In the genomic region with DNA sequence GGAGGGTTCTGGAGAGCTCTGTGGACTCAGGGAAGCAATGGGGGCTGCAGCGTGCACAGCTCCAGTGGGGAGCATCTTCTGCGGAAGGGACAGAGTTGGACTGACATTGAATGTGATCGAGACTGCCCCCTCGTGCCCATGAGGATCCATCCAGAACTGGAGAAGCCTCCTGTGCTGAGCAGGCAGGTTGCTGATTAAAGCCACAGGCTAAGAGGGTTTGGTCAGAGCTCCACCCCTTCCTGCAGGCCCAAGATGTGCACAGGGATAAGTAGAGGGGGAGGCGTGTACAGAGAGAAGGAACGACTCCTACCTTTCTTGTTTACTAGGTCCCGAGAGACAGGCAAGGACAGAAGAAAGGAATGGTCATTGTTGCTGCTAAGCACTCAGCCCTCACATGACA, we compare ENCODE assay signal across 16 mouse cellular contexts. TPM values are rescaled to one million over a fixed set of nuclear protein-coding genes. Genes with fewer than 3 reads are reported as not detected.
DNase-seq lines count a peak whose midpoint lies in the region; ATAC-seq and TF ChIP-seq lines count a peak whose summit lies in the region.
"Had no signal": no experiment of that assay in that cellular context is flagged by ENCODE, and none has a peak within 500 bp of the region (broad histone marks: within the 10 kb centered on the region; RNA-seq: fewer than 3 reads in every experiment).

No protein-coding gene starts in this region.

- ATAC-seq in liver, postnatal 0 days: no peak
- ATAC-seq in megakaryocyte-erythroid progenitor cell, adult 5-6 weeks (replicated peaks; ENCODE audit: low FRiP score, low TSS enrichment, poor library complexity, severe bottlenecking): peak; percentile 69
- ATAC-seq in forebrain, postnatal 0 days: no peak
- ATAC-seq: intestine, embryonic 15.5 days had no signal

- peaks cover 3% of the 10 kb centered on the region; the same call in 1 of the 2 replicates for H3K4me1 ChIP-seq in liver, postnatal 0 days (ENCODE audit: insufficient read depth)
- H3K4me1 ChIP-seq in MEL (ENCODE audit: control insufficient read depth in 1 of 2, insufficient read depth in 2 of 2, low read length in 2 of 2): peaks cover 0 to 4% of the 10 kb centered on the region in 2 experiments; a peak in 1 of 4 replicates
- no peaks in the 10 kb centered on the region for H3K4me1 ChIP-seq in forebrain, postnatal 0 days (ENCODE audit: insufficient read depth)
- H3K4me1 ChIP-seq: embryonic facial prominence, embryonic 12.5 days; intestine, embryonic 15.5 days; limb, embryonic 13.5 days had no signal

- H3K79me2 ChIP-seq in MEL (ENCODE audit: control insufficient read depth, insufficient read depth, low read length, poor library complexity): no peaks in the 10 kb centered on the region

- no peak overlapping the region for H3K4me3 ChIP-seq in liver, postnatal 0 days (ENCODE audit: low read depth, low read length)
- H3K4me3 ChIP-seq in MEL (ENCODE audit: control insufficient read depth in 1 of 2, insufficient read depth in 1 of 2, low read depth in 2 of 2, low read length in 2 of 2): no peak overlapping the region
- H3K4me3 ChIP-seq in forebrain, postnatal 0 days (ENCODE audit: low read depth, low read length): no peak overlapping the region
- H3K4me3 ChIP-seq: embryonic facial prominence, embryonic 12.5 days; intestine, embryonic 15.5 days; limb, embryonic 13.5 days; myocyte had no signal

- no peak for TF ChIP-seq CTCF in liver, postnatal 0 days (IDR thresholded peaks at IDR 0.05; ENCODE audit: low read depth)
- TF ChIP-seq CTCF in MEL (IDR thresholded peaks at IDR 0.05 in 2 of 3, conservative IDR thresholded peaks at IDR 0.05 in 1 of 3; ENCODE audit: control insufficient read depth in 1 of 3, insufficient read depth in 1 of 3, low read depth in 2 of 3, low read length in 3 of 3, poor library complexity in 1 of 3, severe bottlenecking in 1 of 3): peak in 2 of 3 experiments; percentile 37 to 57; a peak in 3 of 6 replicates
- TF ChIP-seq CTCF in forebrain, postnatal 0 days (IDR thresholded peaks at IDR 0.05; ENCODE audit: low read depth): no peak

- H3K9me3 ChIP-seq in liver, postnatal 0 days (ENCODE audit: low read length): no peaks in the 10 kb centered on the region
- no peaks in the 10 kb centered on the region for H3K9me3 ChIP-seq in MEL (replicated peaks; ENCODE audit: insufficient read depth, low read length)
- H3K9me3 ChIP-seq in forebrain, postnatal 0 days (ENCODE audit: low read length): no peaks in the 10 kb centered on the region
- H3K9me3 ChIP-seq: embryonic facial prominence, embryonic 12.5 days; intestine, embryonic 15.5 days; limb, embryonic 13.5 days had no signal

- 56% methylated on average over 7 of the region's 7 CpGs for WGBS in liver, postnatal 0 days (ENCODE audit: insufficient replicate concordance)
- 82% methylated on average over 7 of the region's 7 CpGs for WGBS in forebrain, postnatal 0 days

- H3K36me3 ChIP-seq in liver, postnatal 0 days (replicated peaks; ENCODE audit: insufficient read depth, low read length): peaks cover 15% of the 10 kb centered on the region
- no peaks in the 10 kb centered on the region for H3K36me3 ChIP-seq in MEL (ENCODE audit: control insufficient read depth in 1 of 2, insufficient read depth in 2 of 2, low read length in 2 of 2)
- peaks cover 92% of the 10 kb centered on the region for H3K36me3 ChIP-seq in forebrain, postnatal 0 days (ENCODE audit: insufficient read depth)

- H3K4me2 ChIP-seq in liver, postnatal 0 days (ENCODE audit: low read depth, low read length): no peak overlapping the region
- H3K4me2 ChIP-seq in forebrain, postnatal 0 days (ENCODE audit: low read depth): no peak overlapping the region
- H3K4me2 ChIP-seq: embryonic facial prominence, embryonic 12.5 days; intestine, embryonic 15.5 days; limb, embryonic 13.5 days; midbrain, embryonic 11.5 days had no signal

- DNase-seq in liver: peak; percentile 37
- no peak for DNase-seq in liver, postnatal 0 days
- peak; percentile 62 for DNase-seq in MEL (ENCODE audit: low read depth, low spot score)
- DNase-seq in kidney, postnatal 10 days: peak; percentile 59
- DNase-seq in forebrain, postnatal 0 days: no peak
- DNase-seq in left cerebral cortex, adult 11 months (ENCODE audit: low spot score): no peak
- DNase-seq: adrenal gland, postnatal 14 days; cerebellum, postnatal 10 days; lung, postnatal 10 days; thymus, postnatal 14 days had no signal

- no peak overlapping the region for H3K27ac ChIP-seq in liver, postnatal 0 days (ENCODE audit: low read depth)
- H3K27ac ChIP-seq in MEL (ENCODE audit: control insufficient read depth, low read depth, low read length): no peak overlapping the region
- H3K27ac ChIP-seq in forebrain, postnatal 0 days (ENCODE audit: low read depth, low read length): no peak overlapping the region
- H3K27ac ChIP-seq: embryonic facial prominence, embryonic 12.5 days; intestine, embryonic 15.5 days; limb, embryonic 13.5 days had no signal

- H3K9ac ChIP-seq in liver, postnatal 0 days (replicated peaks): no peak overlapping the region
- no peak overlapping the region for H3K9ac ChIP-seq in MEL (ENCODE audit: control insufficient read depth, low read depth, low read length, poor library complexity, severe bottlenecking)
- no peak overlapping the region for H3K9ac ChIP-seq in forebrain, postnatal 0 days
- H3K9ac ChIP-seq: embryonic facial prominence, embryonic 12.5 days; intestine, embryonic 15.5 days; limb, embryonic 13.5 days had no signal

- TF ChIP-seq EP300 in liver, postnatal 0 days (IDR thresholded peaks at IDR 0.05; ENCODE audit: low read depth): no peak
- no peak for TF ChIP-seq EP300 in MEL (IDR thresholded peaks at IDR 0.05; ENCODE audit: low read depth in 1 of 2, low read length in 2 of 2)

- H3K27me3 ChIP-seq in liver, postnatal 0 days (ENCODE audit: insufficient read depth, low read length): no peaks in the 10 kb centered on the region
- no peaks in the 10 kb centered on the region for H3K27me3 ChIP-seq in MEL (ENCODE audit: control insufficient read depth in 1 of 2, insufficient read depth in 2 of 2, low read length in 2 of 2)
- no peaks in the 10 kb centered on the region for H3K27me3 ChIP-seq in forebrain, postnatal 0 days (ENCODE audit: insufficient read depth, low read length)
- H3K27me3 ChIP-seq: embryonic facial prominence, embryonic 12.5 days; intestine, embryonic 15.5 days; limb, embryonic 13.5 days had no signal

- TF ChIP-seq RAD21 in MEL (IDR thresholded peaks at IDR 0.05; ENCODE audit: low read depth, low read length): peak; percentile 25

- TF ChIP-seq POLR2A in MEL (IDR thresholded peaks at IDR 0.05; ENCODE audit: control insufficient read depth in 1 of 2, insufficient read depth in 1 of 2, low read depth in 1 of 2, low read length in 2 of 2, poor library complexity in 1 of 2): no peak

TF ChIP-seq in MEL, 35 proteins besides CTCF, POLR2A, EP300 and RAD21:
- no peak for TF ChIP-seq BHLHE40 (IDR thresholded peaks at IDR 0.05; ENCODE audit: borderline replicate concordance, low read depth, low read length)
- peak; percentile 51 for TF ChIP-seq SMC3 (IDR thresholded peaks at IDR 0.05; ENCODE audit: low read depth, low read length)
- 0 out of 2 replicates have a peak, but pooled peaks have one; percentile 12 for TF ChIP-seq GATA1 (IDR thresholded peaks at IDR 0.05; ENCODE audit: low read depth, low read length)

RNA-seq across cellular contexts. Expression of gene Kdm4a, which starts 41.4 kb away (rescaled TPM):
- 7.0 and 7.2 TPM in 2 replicates for polyA plus RNA-seq in liver, postnatal 0 days (2015; fragmentation: Nextera tagmentation; extraction: Ambion mirVana)
- 31.4 and 36.8 TPM in 2 replicates for total RNA-seq in MEL (2012; rRNA removed)
- 10 to 100 TPM in 1 of 2 experiments, not detected in 1; 49.6 TPM for polyA plus RNA-seq in MEL (2012; ENCODE audit: insufficient read depth in 1 of 2, insufficient read length in 2 of 2, low read depth in 1 of 2, low replicate concordance in 2 of 2, missing spikeins in 1 of 2)
- 20.5 and 24.9 TPM in 2 replicates for total RNA-seq in megakaryocyte-erythroid progenitor cell, adult 5-6 weeks (2014; fragmentation: Nextera tagmentation)
- 28.8 and 36.0 TPM in 2 replicates for total RNA-seq in megakaryocyte-erythroid progenitor cell, adult 5-6 weeks (2017)
- total RNA-seq in forebrain, postnatal 0 days (2014; rRNA removed): 96.5 and 122 TPM in 2 replicates
- 29.7 and 39.0 TPM in 2 replicates for polyA plus RNA-seq in forebrain, postnatal 0 days (2015; fragmentation: Nextera tagmentation; extraction: Ambion mirVana)

Comparison
In these comparisons a context has a peak if more than half of its experiments do, and no peak if none do; other contexts are left out.
1. DNase-seq: peak in liver (single experiment), MEL (single experiment) and kidney, postnatal 10 days (single experiment); none in liver, postnatal 0 days (single experiment), forebrain, postnatal 0 days (single experiment) and left cerebral cortex, adult 11 months (single experiment).
2. CTCF ChIP-seq: peak in MEL (2 of 3); none in liver, postnatal 0 days (single experiment) and forebrain, postnatal 0 days (single experiment).